Mouse (Mus musculus) adrenal gland, adult 8-10 months (tissue): ENCODE measurements around the gene Cyp2c66. TPM values are rescaled to one million over a fixed set of nuclear protein-coding genes. Genes with fewer than 3 reads are reported as not detected.
"Not testable (repeated sequence)": the region's sequence is repeated elsewhere in the genome, so short reads cannot be mapped to it uniquely, and the experiment has no call there.

ENCODE experiments used
- DNase-seq: peaks from one replicate; pipeline ENCODE4 v3.0.0; 2022
- total RNA-seq, 4 experiments: library from RNA; stranded (reverse); gene quantifications; 2 replicates each; pipeline ENCODE4 v1.2.4; 2022

Cyp2c66 gene
- not detected for total RNA-seq

DNA sequence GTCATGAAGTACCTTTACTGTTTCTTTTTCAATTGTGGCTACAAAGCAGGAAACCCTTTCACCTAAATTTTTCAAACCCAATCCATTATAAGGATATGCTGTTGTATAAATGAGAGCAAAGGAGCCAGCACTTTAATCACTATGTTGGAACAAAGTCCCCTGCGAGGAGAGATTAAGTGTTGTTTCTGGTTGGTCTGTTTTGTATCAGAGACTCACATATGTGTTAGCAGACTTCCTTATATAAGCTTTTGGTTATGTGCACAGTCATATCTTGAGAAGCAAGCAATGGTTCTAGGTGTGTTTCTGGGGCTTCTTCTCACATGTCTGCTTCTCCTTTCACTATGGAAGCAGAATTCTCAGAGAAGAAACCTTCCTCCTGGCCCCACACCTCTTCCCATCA, at the start of gene Cyp2c66:
TSS of gene Cyp2c66 (plus strand) at position 255 of the 400 bp plus-strand sequence.
- DNase-seq, result no peak

DNA sequence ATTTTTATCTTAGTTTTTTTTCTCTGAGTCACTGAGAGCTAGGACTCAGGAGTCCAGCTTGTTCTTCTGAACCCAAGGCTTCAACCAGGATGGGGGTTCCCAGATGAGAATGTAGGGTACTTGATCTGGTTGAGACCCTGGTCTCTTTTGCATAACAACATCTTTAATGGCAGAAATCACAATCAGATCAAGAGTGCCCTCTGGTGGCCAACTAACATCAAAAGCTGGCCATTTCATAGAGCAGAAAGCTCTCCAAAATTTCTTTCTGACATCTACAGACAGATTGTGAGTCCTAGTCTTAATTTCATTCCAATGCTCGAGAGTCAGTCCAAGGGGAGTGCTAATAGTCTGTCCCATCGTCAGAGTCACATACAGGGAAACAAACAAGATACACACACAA, 14.9 kb upstream of the Cyp2c66 start:
- DNase-seq, result not testable (repeated sequence)

DNA sequence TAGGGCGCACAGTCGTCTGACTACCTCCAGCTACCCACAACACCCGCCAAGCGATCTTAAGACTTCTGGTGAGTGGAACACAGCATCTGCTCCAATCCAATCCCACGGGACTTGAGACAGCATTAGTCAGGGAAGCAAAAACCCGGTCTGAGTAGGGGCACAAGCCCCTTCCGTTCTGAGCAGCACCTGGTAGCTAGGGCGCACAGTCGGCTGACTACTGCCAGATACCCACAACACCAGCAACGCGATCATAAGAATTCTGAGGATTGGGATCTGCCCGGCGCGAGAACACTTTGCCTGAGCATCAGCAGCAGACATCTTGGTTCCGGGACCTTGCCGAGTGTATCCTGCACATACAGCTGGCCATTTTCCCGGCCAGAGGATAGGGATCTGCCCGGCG, 43.1 kb downstream of the Cyp2c66 start:
- DNase-seq, result not testable (repeated sequence)

Other genes starting within 250 kb of the Cyp2c66 start
- gene Hells, start 183.0 kb upstream of the Cyp2c66 start, total RNA-seq, result 1 to 10 TPM; 3.0 to 4.5 (median 4.3) TPM
- under 1 TPM in 2 of 4 experiments, not detected in 2; 0.18 to 0.32 TPM for gene Cyp2c55, start 106.9 kb upstream of the Cyp2c66 start, total RNA-seq
- not detected for gene Cyp2c65, start 52.9 kb upstream of the Cyp2c66 start, total RNA-seq
- under 1 TPM in 2 of 4 experiments, not detected in 2; 0.41 to 0.81 TPM for gene Cyp2c29, start 155.5 kb downstream of the Cyp2c66 start, total RNA-seq